Mouse (Mus musculus): ENCODE measurements around the gene Wasf2. TPM values are rescaled to one million over a fixed set of nuclear protein-coding genes. Genes with fewer than 3 reads are reported as not detected.

The Wasf2 gene
- 45.6 and 61.3 TPM in 2 replicates for total RNA-seq (2017)

DNA sequence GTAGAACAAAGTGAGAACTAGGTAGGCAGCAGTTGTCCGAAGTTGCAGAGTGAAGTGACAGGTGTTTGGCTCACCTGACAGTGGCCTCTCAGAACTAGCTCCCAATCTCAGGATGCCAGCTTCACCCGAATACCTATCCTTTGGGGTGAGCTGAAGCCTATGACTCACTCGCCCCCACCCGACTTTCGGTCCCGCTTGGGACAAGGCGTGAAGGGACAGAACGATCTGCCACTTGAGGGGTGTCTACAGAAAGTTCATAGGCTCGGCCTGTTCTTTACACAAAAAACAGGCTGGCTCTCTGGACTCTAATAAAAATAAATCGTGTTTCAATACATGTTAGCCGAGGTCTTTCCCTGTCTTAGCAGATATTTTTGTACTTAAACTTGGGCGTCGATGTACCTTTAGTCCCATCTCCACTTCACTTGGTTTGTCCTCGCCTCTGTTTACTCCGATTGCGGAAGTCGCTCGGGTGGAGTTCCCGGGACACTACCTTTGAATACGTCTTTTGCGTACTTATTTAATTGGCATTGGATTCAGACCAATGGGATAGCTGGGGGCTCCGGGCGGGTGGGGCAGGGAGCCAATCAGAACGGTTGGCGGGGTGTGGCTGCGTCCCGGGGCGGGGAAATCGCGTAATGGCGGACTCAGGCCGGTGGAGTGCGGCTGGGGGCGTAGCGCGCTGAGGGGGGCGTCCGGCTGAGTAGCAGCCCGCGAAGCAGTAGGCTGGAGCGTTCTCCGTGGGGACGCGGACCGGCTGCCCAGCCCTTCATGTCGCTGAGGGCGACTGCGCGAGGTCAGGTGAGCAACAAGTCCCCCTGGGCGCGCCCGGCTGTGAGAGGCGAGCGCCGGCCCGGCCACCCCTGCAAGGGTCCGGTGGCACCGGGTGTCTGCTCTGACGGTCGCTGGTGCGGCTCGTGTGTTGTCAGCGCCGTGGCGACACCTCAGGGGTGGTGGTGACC lies at the start of gene Wasf2:
Gene Wasf2, plus strand, starts transcription at position 575 of the 959 bp plus-strand sequence.
- peak; percentile 88 for ATAC-seq (replicated peaks; ENCODE audit: low read depth, poor library complexity, severe bottlenecking)

DNA sequence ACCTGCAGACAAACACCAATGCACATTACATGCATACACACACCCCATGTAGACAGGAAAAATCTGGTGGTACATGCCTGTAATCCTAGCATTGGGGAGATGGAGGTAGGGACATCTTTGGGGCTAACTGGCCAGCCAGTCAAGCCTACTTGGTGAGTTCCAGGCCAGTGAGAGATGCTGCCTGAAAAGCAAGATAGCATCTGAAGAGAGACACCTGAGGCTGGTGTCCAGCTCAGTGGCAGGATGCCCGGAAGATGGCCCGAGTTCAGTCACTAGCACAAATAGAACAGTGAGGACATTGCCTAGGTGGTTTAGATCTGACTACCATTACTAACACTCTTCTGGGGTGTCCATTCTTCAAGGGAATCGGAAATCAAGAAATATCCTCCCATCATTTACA lies 49.4 kb upstream of the Wasf2 start:
- no peak for ATAC-seq (replicated peaks; ENCODE audit: low read depth, poor library complexity, severe bottlenecking)

- no peak for ATAC-seq (replicated peaks; ENCODE audit: low read depth, poor library complexity, severe bottlenecking)
Observed at GRCm38 (mm10) chr4:133082216-133082773, 48.0 kb upstream of the Wasf2 start.

GRCm38 (mm10) chr4:133083991-133084861 lies 46.1 kb upstream of the Wasf2 start:
- ATAC-seq (replicated peaks; ENCODE audit: low read depth, poor library complexity, severe bottlenecking): no peak

GRCm38 (mm10) chr4:133085011-133085782 lies 45.1 kb upstream of the Wasf2 start:
- peak; percentile 31; the same call in 1 of the 2 replicates for ATAC-seq (replicated peaks; ENCODE audit: low read depth, poor library complexity, severe bottlenecking)

DNA sequence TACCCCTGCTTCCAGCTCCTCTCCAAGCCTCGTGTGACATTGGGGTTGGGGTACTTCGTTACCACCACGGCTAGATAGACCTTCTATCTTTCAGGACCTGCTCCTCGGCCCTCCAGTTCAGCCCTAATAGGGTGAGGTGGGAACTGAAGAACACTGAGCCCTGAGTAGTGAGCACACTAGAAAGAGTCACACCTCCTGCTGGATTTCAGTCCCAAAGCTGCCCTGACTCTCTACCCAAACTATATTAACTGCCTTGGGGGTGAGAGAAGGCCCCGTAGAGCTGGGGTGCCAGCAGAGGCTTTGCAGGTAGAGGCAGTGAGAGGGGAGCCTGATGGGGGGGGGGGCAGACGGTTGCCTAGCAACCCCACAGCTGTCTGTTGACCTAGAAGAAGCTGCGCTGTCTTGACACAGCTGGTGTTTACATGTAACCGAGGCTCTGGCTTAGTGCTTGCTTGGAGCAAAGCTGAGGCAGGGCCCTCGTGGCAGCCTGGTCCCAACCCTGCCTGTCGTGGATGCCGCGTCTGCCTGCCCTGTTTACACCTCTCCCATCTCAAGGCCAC lies 44.4 kb upstream of the Wasf2 start:
- no peak for ATAC-seq (replicated peaks; ENCODE audit: low read depth, poor library complexity, severe bottlenecking)

DNA sequence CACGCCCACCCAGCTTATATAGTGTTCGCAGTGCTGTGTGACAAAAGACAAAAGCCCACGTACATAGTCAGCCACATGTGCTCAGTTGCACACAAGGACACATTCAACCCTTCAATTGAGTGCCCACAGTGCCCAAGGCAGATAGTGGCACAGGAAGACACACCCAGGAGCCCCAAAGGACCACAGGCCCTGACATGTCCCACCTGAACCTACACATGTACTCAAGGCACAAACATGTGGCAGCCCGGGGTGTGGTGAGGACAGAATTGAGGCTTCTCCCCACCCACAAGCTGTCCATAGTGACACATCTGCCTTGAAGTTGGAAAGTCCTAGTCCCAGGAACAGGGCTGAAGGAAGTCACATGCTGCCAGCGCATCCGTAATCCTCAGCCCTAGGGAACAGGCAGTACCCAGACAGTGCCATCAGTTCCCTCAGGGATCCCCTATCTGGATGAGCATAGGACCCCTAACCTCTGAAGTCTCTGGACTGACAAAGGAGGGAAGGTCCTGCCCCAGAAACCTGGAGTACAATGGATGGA lies 43.1 kb upstream of the Wasf2 start:
- ATAC-seq (replicated peaks; ENCODE audit: low read depth, poor library complexity, severe bottlenecking): no peak

- ATAC-seq (replicated peaks; ENCODE audit: low read depth, poor library complexity, severe bottlenecking): no peak
Observed at GRCm38 (mm10) chr4:133087835-133088234, 42.5 kb upstream of the Wasf2 start.

GRCm38 (mm10) chr4:133089319-133089718 lies 41.0 kb upstream of the Wasf2 start:
- ATAC-seq (replicated peaks; ENCODE audit: low read depth, poor library complexity, severe bottlenecking): no peak

GRCm38 (mm10) chr4:133089802-133090201 lies 40.5 kb upstream of the Wasf2 start:
- no peak for ATAC-seq (replicated peaks; ENCODE audit: low read depth, poor library complexity, severe bottlenecking)

- no peak for ATAC-seq (replicated peaks; ENCODE audit: low read depth, poor library complexity, severe bottlenecking)
Observed at GRCm38 (mm10) chr4:133090276-133090719, 40.0 kb upstream of the Wasf2 start.

DNA sequence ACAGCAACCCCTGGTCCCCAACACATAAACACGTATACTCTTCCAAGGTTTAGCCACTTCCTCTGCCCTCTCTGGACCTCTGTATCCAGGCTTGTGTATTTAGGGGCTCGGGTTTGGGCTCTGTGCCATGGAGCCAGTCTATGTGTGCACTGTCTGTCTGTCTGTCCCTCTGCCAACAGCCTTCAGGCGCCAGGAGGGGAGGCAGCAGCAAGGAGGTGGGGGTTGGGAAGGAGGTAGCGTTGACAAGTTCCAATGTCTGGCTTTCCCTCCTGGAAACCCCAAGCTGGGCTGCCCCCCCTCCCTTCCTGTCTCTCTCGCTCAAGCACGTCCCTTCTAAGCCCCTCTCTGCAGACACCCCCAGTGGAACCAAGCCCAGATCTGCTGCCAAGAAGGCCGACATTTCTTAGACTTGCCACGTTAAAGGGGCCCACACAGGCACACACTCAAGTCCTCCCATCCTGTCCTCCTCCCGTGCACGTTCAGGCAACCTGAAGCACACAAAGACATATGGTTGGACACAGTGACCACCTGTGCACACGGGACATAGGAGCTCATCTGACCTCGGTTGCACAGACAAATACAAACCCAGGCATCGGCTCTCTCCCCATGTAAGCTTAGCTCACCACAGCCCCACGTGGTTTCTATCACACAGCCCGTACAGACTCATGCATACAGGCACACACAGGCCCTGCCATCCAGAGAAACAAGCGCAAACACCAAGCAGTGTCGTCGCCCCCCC lies 39.4 kb upstream of the Wasf2 start:
- no peak for ATAC-seq (replicated peaks; ENCODE audit: low read depth, poor library complexity, severe bottlenecking)

- ATAC-seq (replicated peaks; ENCODE audit: low read depth, poor library complexity, severe bottlenecking): peak; percentile 27
Observed at GRCm38 (mm10) chr4:133091459-133091785, 38.9 kb upstream of the Wasf2 start.

GRCm38 (mm10) chr4:133092453-133092901 lies 37.8 kb upstream of the Wasf2 start:
- ATAC-seq (replicated peaks; ENCODE audit: low read depth, poor library complexity, severe bottlenecking): peak; percentile 45

- no peak for ATAC-seq (replicated peaks; ENCODE audit: low read depth, poor library complexity, severe bottlenecking)
Observed at GRCm38 (mm10) chr4:133093056-133093455, 37.2 kb upstream of the Wasf2 start.

DNA sequence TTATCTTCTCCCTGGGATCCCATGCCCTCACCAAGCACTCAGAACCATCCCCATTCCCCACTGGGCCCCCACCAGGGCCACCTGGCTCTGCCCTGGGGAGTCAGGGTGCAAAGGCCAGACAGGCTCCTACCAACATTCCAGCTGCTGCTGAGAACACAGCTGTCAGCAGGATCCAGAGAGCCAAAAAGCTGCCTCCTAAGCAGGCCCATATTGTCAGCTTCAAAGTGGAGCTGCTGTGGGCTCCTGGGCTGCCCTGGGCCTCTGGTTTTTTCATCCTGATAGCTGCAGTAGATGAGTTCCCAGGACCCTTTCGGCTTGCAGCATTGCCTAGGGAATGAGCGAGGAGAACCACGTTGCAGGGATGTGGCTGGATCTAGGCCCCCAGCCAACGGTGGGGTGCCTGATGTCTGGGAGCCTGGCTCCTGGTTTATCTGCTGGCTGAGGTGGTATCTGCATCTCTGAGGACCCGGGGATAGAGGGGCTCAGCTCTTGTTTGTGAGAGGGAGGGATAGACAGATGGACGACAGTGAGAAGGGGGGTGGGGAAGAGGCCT lies 36.7 kb upstream of the Wasf2 start:
- ATAC-seq (replicated peaks; ENCODE audit: low read depth, poor library complexity, severe bottlenecking): no peak

- ATAC-seq (replicated peaks; ENCODE audit: low read depth, poor library complexity, severe bottlenecking): no peak
Observed at GRCm38 (mm10) chr4:133094255-133094654, 36.0 kb upstream of the Wasf2 start.

All from common myeloid progenitor, adult 5-6 weeks (primary cell).